Mouse (Mus musculus) lung, adult 2 months (tissue): ENCODE measurements around the gene Klhdc7a.

Experiments used
- CTCF ChIP-seq: fragments of 200-500 bp; IDR thresholded peaks from 2 replicates; pipeline ENCODE4 v1.5.1; 2011; ENCODE audit warnings: mild to moderate bottlenecking, low read length, control low read depth; ENCODE audit not compliant: insufficient read depth
- POLR2A ChIP-seq: fragments of 200-500 bp; IDR thresholded peaks from 2 replicates; pipeline ENCODE4 v1.6.1; 2011; ENCODE audit warnings: low read depth, mild to moderate bottlenecking, control low read depth, low read length, borderline replicate concordance; ENCODE audit errors: extremely low read depth

- TF ChIP-seq CTCF (no peak), POLR2A (no peak)
Measured at GRCm38 (mm10) chr4:139967922-139968321, at the start of gene Klhdc7a.
